Mouse (Mus musculus) MEL (cell line): Measurements from ENCODE around the gene Nr6a1. TPM values are rescaled to one million over a fixed set of nuclear protein-coding genes. Genes with fewer than 3 reads are reported as not detected.
A peak's percentile ranks its signal among the peaks of the same experiment; 100 is the strongest.

ENCODE experiments used
- DNase-seq: peaks from one replicate; pipeline ENCODE4 v3.0.0; 2011; ENCODE audit warnings: low read depth, low spot score
- H3K27ac ChIP-seq: 2 replicates; pipeline ENCODE4 v1.5.1; 2012; ENCODE audit warnings: low read depth, mild to moderate bottlenecking, control low read depth, low read length, moderate library complexity; ENCODE audit not compliant: control insufficient read depth
- H3K27me3 ChIP-seq, 2 experiments: fragments of 150-350 bp in 1 of 2; sonication (generic) in 1 of 2; 2 replicates each; pipeline ENCODE4 v1.6.1; 2012; ENCODE audit warnings: low read length in 2 of 2, mild to moderate bottlenecking in 2 of 2, improper control_type of control experiment in 1 of 2, moderate library complexity in 1 of 2; ENCODE audit not compliant: insufficient read depth in 2 of 2, control insufficient read depth in 1 of 2
- H3K36me3 ChIP-seq, 2 experiments: 2 replicates each; pipeline ENCODE4 v1.6.1; 2012 to 2014; ENCODE audit warnings: low read length in 2 of 2, improper control_type of control experiment in 1 of 2, inconsistent platforms in 1 of 2, mild to moderate bottlenecking in 1 of 2; ENCODE audit not compliant: insufficient read depth in 2 of 2, control insufficient read depth in 1 of 2
- H3K4me1 ChIP-seq, 2 experiments: fragments of 150-350 bp in 1 of 2; sonication (generic) in 1 of 2; 2 replicates each; pipeline ENCODE4 v1.6.1; 2012; ENCODE audit warnings: low read length in 2 of 2, improper control_type of control experiment in 1 of 2, mild to moderate bottlenecking in 1 of 2; ENCODE audit not compliant: insufficient read depth in 2 of 2, control insufficient read depth in 1 of 2
- H3K4me3 ChIP-seq, 2 experiments: fragments of 150-350 bp in 1 of 2; sonication (generic) in 1 of 2; 2 replicates each; pipeline ENCODE4 v1.5.1; 2012; ENCODE audit warnings: low read depth in 2 of 2, low read length in 2 of 2, mild to moderate bottlenecking in 2 of 2, moderate library complexity in 2 of 2, control low read depth in 1 of 2, improper control_type of control experiment in 1 of 2; ENCODE audit not compliant: control insufficient read depth in 1 of 2, insufficient read depth in 1 of 2
- H3K79me2 ChIP-seq: 2 replicates; pipeline ENCODE4 v1.6.1; 2012; ENCODE audit warnings: mild to moderate bottlenecking, low read length, moderate library complexity; ENCODE audit not compliant: control insufficient read depth, poor library complexity, insufficient read depth
- H3K9ac ChIP-seq: 2 replicates; pipeline ENCODE4 v1.6.1; 2012; ENCODE audit warnings: low read depth, mild to moderate bottlenecking, control low read depth, low read length, moderate library complexity; ENCODE audit not compliant: control insufficient read depth, poor library complexity, severe bottlenecking
- H3K9me3 ChIP-seq: fragments of 150-350 bp; sonication (generic); replicated peaks from 2 replicates; pipeline ENCODE4 v1.6.1; 2012; ENCODE audit warnings: mild to moderate bottlenecking, low read length, improper control_type of control experiment, moderate library complexity; ENCODE audit not compliant: insufficient read depth
- BHLHE40 ChIP-seq: IDR thresholded peaks from 2 replicates; pipeline ENCODE4 v1.6.1; 2012; ENCODE audit warnings: low read depth, mild to moderate bottlenecking, inconsistent platforms, low read length, improper control_type of control experiment, borderline replicate concordance
- CHD2 ChIP-seq: IDR thresholded peaks from 2 replicates; pipeline ENCODE4 v1.6.1; 2011; ENCODE audit warnings: low read length, improper control_type of control experiment
- CTCF ChIP-seq, 3 experiments: IDR thresholded peaks in 2 of 3; conservative IDR thresholded peaks in 1 of 3; 2 replicates each; pipeline ENCODE4 v1.5.1; 2011 to 2012; ENCODE audit warnings: low read length in 3 of 3, low read depth in 2 of 3, mild to moderate bottlenecking in 2 of 3, improper control_type of control experiment in 1 of 3, inconsistent platforms in 1 of 3, mixed read lengths in 1 of 3, moderate library complexity in 1 of 3; ENCODE audit not compliant: control insufficient read depth in 1 of 3, insufficient read depth in 1 of 3, poor library complexity in 1 of 3, severe bottlenecking in 1 of 3
- EP300 ChIP-seq, 2 experiments: IDR thresholded peaks; 2 replicates each; pipeline ENCODE4 v1.6.1; 2011; ENCODE audit warnings: improper control_type of control experiment in 2 of 2, low read length in 2 of 2, low read depth in 1 of 2, mild to moderate bottlenecking in 1 of 2
- ETS1 ChIP-seq: IDR thresholded peaks from 2 replicates; pipeline ENCODE4 v1.6.1; 2012; ENCODE audit warnings: low read depth, mild to moderate bottlenecking, inconsistent platforms, low read length, improper control_type of control experiment, moderate library complexity
- GABPA ChIP-seq: IDR thresholded peaks from 2 replicates; pipeline ENCODE4 v1.6.1; 2012; ENCODE audit warnings: low read depth, mild to moderate bottlenecking, inconsistent platforms, low read length, improper control_type of control experiment, moderate library complexity
- GATA1 ChIP-seq: IDR thresholded peaks from 2 replicates; pipeline ENCODE4 v1.6.1; 2011; ENCODE audit warnings: low read depth, low read length, improper control_type of control experiment
- KAT2A ChIP-seq: conservative IDR thresholded peaks from 2 replicates; pipeline ENCODE4 v1.6.1; 2012; ENCODE audit warnings: low read depth, low read length, improper control_type of control experiment, inconsistent platforms
- MAFK ChIP-seq: IDR thresholded peaks from 2 replicates; pipeline ENCODE4 v1.6.1; 2011; ENCODE audit warnings: low read depth, mild to moderate bottlenecking, low read length, improper control_type of control experiment, borderline replicate concordance
- MAX ChIP-seq: IDR thresholded peaks from 2 replicates; pipeline ENCODE4 v1.6.1; 2011; ENCODE audit warnings: low read length, improper control_type of control experiment
- MAZ ChIP-seq: IDR thresholded peaks from 2 replicates; pipeline ENCODE4 v1.6.1; 2012; ENCODE audit warnings: low read depth, mild to moderate bottlenecking, inconsistent platforms, low read length, improper control_type of control experiment
- MEF2A ChIP-seq: IDR thresholded peaks from 2 replicates; pipeline ENCODE4 v1.6.1; 2014; ENCODE audit warnings: low read depth, mild to moderate bottlenecking, inconsistent platforms, low read length, improper control_type of control experiment; ENCODE audit not compliant: poor library complexity, insufficient replicate concordance, severe bottlenecking; ENCODE audit errors: extremely low read depth
- MYB ChIP-seq: IDR thresholded peaks from 2 replicates; pipeline ENCODE4 v1.6.1; 2011; ENCODE audit warnings: mild to moderate bottlenecking, low read depth, low read length, improper control_type of control experiment
- MYC ChIP-seq: IDR thresholded peaks from 2 replicates; pipeline ENCODE4 v1.6.1; 2011; ENCODE audit warnings: low read depth, mild to moderate bottlenecking, low read length, improper control_type of control experiment, moderate library complexity
- NRF1 ChIP-seq: IDR thresholded peaks from 2 replicates; pipeline ENCODE4 v1.6.1; 2014; ENCODE audit warnings: low read depth, mild to moderate bottlenecking, inconsistent platforms, low read length, improper control_type of control experiment, moderate library complexity; ENCODE audit not compliant: poor library complexity, insufficient read depth, severe bottlenecking
- POLR2AphosphoS5 ChIP-seq: IDR thresholded peaks from 2 replicates; pipeline ENCODE4 v1.6.1; 2012; ENCODE audit warnings: low read depth, borderline replicate concordance, mild to moderate bottlenecking, inconsistent platforms, low read length, moderate library complexity, mixed read lengths
- RAD21 ChIP-seq: IDR thresholded peaks from 2 replicates; pipeline ENCODE4 v1.6.1; 2011; ENCODE audit warnings: mild to moderate bottlenecking, low read depth, low read length, improper control_type of control experiment
- RCOR1 ChIP-seq: IDR thresholded peaks from 2 replicates; pipeline ENCODE4 v1.6.1; 2012; ENCODE audit warnings: low read depth, mild to moderate bottlenecking, inconsistent platforms, low read length, improper control_type of control experiment
- SMC3 ChIP-seq: IDR thresholded peaks from 2 replicates; pipeline ENCODE4 v1.6.1; 2011; ENCODE audit warnings: low read depth, low read length, improper control_type of control experiment
- TBP ChIP-seq: IDR thresholded peaks from 2 replicates; pipeline ENCODE4 v1.8.0; 2011; ENCODE audit warnings: low read depth, low read length, improper control_type of control experiment
- UBTF ChIP-seq: IDR thresholded peaks from 2 replicates; pipeline ENCODE4 v1.6.1; 2012; ENCODE audit warnings: low read depth, mild to moderate bottlenecking, inconsistent platforms, low read length, improper control_type of control experiment, moderate library complexity, borderline replicate concordance; ENCODE audit not compliant: insufficient read depth
- USF1 ChIP-seq: IDR thresholded peaks from 2 replicates; pipeline ENCODE4 v1.6.1; 2014; ENCODE audit warnings: low read depth, mild to moderate bottlenecking, inconsistent platforms, low read length, improper control_type of control experiment, moderate library complexity
- USF2 ChIP-seq, 2 experiments: IDR thresholded peaks; 2 replicates each; pipeline ENCODE4 v1.6.1; 2011 to 2012; ENCODE audit warnings: improper control_type of control experiment in 2 of 2, low read length in 2 of 2, borderline replicate concordance in 1 of 2, inconsistent platforms in 1 of 2, low read depth in 1 of 2, mild to moderate bottlenecking in 1 of 2; ENCODE audit not compliant: insufficient read depth in 1 of 2
- ZC3H11A ChIP-seq: IDR thresholded peaks from 2 replicates; pipeline ENCODE4 v1.6.1; 2012; ENCODE audit warnings: low read depth, mild to moderate bottlenecking, inconsistent platforms, low read length, improper control_type of control experiment
- polyA plus RNA-seq, 2 experiments: library from polyadenylated mRNA; stranded (reverse) in 1 of 2; unstranded in 1 of 2; fragments of >175 nt in 1 of 2; fragments of >200 nt in 1 of 2; gene quantifications; 2 replicates each; pipeline versions ENCODE4 v1.2.1 to v1.2.4; 2012; ENCODE audit warnings: low replicate concordance in 2 of 2, low read depth in 1 of 2; ENCODE audit not compliant: insufficient read length in 2 of 2, insufficient read depth in 1 of 2, missing spikeins in 1 of 2
- total RNA-seq: library from RNA; depleted of rRNA; stranded (reverse); fragments of 300-350 nt; gene quantifications from 2 replicates; pipeline ENCODE4 v1.2.3, GENCODE M21; 2012

The Nr6a1 gene
- total and polyA plus RNA-seq, 3 experiments: 5.0 to 22.8 (median 10.2) TPM

DNA sequence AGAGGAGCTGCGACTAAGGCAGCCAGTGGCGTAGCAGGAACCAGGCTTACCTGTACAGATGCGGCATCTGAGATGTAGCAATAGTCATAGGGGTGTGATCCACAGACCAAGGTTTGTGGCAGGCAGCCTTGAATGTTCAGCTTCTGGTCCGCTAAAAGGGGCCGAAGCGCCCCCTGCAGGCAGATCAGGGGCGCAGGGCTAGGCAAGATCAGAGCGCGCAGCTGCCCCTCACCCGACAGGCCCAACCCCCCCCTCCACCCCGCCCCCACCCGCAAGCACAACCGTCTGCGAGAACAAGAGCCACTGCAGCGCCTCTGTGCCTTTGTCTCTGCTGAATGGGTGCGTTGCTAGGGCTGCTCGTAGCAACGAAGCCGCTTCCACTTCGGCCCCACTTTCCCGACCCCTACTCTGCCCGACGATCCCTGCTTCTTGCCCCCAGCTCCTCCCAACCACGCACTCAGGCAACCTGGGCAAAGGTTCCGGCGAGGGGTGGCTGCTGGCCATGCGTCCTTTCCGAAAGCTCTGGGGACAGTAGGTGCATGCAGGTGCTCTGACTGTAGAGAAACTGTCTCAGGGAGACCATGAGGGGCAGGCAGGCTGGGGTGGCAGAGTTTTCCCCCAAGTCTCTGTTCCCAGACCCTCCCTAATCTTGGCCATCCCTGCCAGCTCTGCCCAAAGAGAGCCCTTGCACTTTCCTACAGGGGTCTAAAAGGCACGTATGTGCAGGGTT, 238.5 kb downstream of the Nr6a1 start:
- DNase-seq: peak; percentile 32
- Histone ChIP-seq H3K9me3 (no peaks in the 10 kb centered on the region), H3K9ac (no peak overlapping the region), H3K36me3 (no peaks in the 10 kb centered on the region), H3K27ac (no peak overlapping the region), H3K79me2 (no peaks in the 10 kb centered on the region), H3K27me3 (no peaks in the 10 kb centered on the region), H3K4me3 (no peak overlapping the region)
- TF ChIP-seq SMC3: peak; percentile 50
- no peak for TF ChIP-seq CHD2
- TF ChIP-seq USF1: no peak
- peak; percentile 23; the same call in 1 of the 2 replicates for TF ChIP-seq ZC3H11A
- TF ChIP-seq TBP: no peak
- TF ChIP-seq MYB: no peak
- no peak for TF ChIP-seq RCOR1
- TF ChIP-seq CTCF (IDR thresholded peaks at IDR 0.05 in 2 of 3, conservative IDR thresholded peaks at IDR 0.05 in 1 of 3; ENCODE audit: control insufficient read depth in 1 of 3, insufficient read depth in 1 of 3, low read depth in 2 of 3, low read length in 3 of 3, poor library complexity in 1 of 3, severe bottlenecking in 1 of 3): peak; percentile 57 to 80 (median 60); a peak in 5 of 6 replicates
- no peak for TF ChIP-seq GABPA
- no peak for TF ChIP-seq NRF1
- no peak for TF ChIP-seq MYC
- TF ChIP-seq RAD21: peak; percentile 44
- no peak for TF ChIP-seq EP300 (IDR thresholded peaks at IDR 0.05; ENCODE audit: low read depth in 1 of 2, low read length in 2 of 2)
- TF ChIP-seq, all 39 proteins: peak for 4
- H3K4me1 ChIP-seq: no peaks in the 10 kb centered on the region

DNA sequence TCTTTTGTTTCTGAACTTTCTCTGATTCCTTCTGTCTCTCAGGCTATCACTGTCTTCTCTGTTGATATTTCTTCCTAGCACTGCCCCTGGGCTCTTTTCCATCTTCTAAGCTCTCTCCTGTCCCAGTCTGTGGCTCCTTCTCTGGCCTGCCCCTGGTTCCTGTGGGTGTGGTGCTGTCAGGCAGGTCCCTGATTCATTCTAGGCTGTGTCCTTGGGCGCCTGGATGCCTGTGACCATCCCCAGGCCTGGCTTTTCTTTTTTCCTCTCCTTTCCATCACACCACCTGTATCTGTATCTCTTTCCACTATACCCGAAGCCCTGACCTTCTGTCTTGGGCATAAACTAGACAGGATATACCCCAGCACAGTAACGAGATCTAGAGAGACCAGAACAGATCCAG, 241.7 kb downstream of the Nr6a1 start:
- Histone ChIP-seq H3K9me3 (no peaks in the 10 kb centered on the region), H3K36me3 (peaks cover 0 to 4% of the 10 kb centered on the region in 2 experiments; a peak in 1 of 4 replicates), H3K79me2 (no peaks in the 10 kb centered on the region), H3K4me3 (no peak overlapping the region), H3K4me1 (peaks cover 0 to 16% of the 10 kb centered on the region in 2 experiments; a peak in 2 of 4 replicates), H3K9ac (no peak overlapping the region), H3K27ac (no peak overlapping the region), H3K27me3 (no peaks in the 10 kb centered on the region)
- no peak for DNase-seq
- no peak for TF ChIP-seq MEF2A
- TF ChIP-seq ZC3H11A: no peak
- TF ChIP-seq MAFK: no peak
- no peak for TF ChIP-seq GATA1
- TF ChIP-seq ETS1: no peak
- no peak for TF ChIP-seq CHD2
- no peak for TF ChIP-seq USF2 (IDR thresholded peaks at IDR 0.05; ENCODE audit: borderline replicate concordance in 1 of 2, insufficient read depth in 1 of 2, low read depth in 1 of 2, low read length in 2 of 2)
- no peak for TF ChIP-seq KAT2A
- no peak for TF ChIP-seq EP300 (IDR thresholded peaks at IDR 0.05; ENCODE audit: low read depth in 1 of 2, low read length in 2 of 2)
- no peak for TF ChIP-seq BHLHE40
- TF ChIP-seq POLR2AphosphoS5: no peak
- no peak for TF ChIP-seq MAX
- no peak for TF ChIP-seq MAZ
- TF ChIP-seq MYC: no peak
- no peak for TF ChIP-seq UBTF
